Mouse (Mus musculus) thymus, postnatal 10 days (tissue): Measurements from ENCODE around the gene Gm20388.

Experiments
- DNase-seq, 2 experiments: peaks; one replicate each; pipeline ENCODE4 v3.0.0; 2021; ENCODE audit warnings: low spot score in 2 of 2

Gm20388 gene

GRCm38 (mm10) chr8:121881921-121882320 lies 1971.3 kb downstream of the Gm20388 start:
- no peak for DNase-seq

DNA sequence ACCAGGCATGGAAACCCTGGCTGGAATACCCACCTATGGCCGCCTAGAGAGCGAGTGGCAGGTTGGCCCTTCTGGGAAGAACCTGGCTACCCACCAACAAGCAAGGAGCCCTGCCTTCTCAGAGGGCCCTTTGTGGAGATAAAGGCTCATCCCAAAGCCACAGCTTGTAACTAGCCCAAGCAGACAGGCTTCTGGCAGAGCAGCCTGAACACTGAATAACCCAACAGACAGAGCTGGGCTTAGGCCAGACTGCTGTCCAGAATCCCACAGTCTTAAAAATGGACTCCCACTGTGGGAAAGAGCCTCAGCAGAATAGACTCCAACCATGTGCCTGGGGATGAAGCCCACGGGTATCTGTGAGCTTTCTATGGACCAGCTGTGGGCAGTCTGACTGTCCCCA lies 1973.5 kb downstream of the Gm20388 start:
- no peak for DNase-seq

DNA sequence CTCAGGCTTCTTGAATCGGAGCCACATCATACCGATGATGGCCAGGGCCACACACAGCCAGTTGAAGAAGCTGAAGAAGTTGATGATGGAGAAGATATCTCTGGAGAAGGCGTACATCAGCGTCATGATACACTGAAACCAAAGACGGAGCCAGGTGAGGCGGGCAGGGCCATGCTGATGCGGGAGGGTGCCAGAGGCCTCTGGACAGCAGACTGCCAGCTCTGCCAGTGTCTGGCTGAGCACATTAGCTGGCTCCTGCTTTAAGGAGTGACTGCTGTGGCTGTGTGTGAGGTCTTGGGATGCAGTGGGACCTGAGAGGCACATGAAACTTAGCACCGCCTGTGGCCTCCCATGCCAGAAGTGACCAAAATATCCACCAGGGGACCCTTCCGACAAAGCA lies 1974.4 kb downstream of the Gm20388 start:
- DNase-seq, result no peak

DNA sequence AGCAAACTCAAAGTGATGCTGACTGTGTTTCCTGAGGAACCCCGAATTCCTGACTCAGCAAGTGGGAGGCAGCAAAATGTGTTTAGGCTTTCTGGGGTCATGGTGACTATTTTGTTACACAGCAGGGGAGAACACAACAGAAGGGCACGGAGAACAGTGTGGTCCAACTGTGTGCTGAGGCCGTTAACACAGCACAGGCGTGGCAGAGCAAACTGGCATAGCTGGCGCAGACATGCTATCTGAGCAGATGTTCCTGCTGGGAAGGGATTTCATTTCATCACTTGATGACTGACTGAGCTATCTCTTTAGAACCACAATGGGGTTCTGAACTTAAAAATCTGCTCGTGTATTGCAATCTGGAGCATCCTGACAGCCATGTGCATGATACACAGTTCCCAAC lies 1974.8 kb downstream of the Gm20388 start:
- DNase-seq, result no peak

- no peak for DNase-seq
Measured at GRCm38 (mm10) chr8:121887547-121887946, 1976.9 kb downstream of the Gm20388 start.

- DNase-seq, result no peak
Measured at GRCm38 (mm10) chr8:121889317-121889716, 1978.7 kb downstream of the Gm20388 start.

DNA sequence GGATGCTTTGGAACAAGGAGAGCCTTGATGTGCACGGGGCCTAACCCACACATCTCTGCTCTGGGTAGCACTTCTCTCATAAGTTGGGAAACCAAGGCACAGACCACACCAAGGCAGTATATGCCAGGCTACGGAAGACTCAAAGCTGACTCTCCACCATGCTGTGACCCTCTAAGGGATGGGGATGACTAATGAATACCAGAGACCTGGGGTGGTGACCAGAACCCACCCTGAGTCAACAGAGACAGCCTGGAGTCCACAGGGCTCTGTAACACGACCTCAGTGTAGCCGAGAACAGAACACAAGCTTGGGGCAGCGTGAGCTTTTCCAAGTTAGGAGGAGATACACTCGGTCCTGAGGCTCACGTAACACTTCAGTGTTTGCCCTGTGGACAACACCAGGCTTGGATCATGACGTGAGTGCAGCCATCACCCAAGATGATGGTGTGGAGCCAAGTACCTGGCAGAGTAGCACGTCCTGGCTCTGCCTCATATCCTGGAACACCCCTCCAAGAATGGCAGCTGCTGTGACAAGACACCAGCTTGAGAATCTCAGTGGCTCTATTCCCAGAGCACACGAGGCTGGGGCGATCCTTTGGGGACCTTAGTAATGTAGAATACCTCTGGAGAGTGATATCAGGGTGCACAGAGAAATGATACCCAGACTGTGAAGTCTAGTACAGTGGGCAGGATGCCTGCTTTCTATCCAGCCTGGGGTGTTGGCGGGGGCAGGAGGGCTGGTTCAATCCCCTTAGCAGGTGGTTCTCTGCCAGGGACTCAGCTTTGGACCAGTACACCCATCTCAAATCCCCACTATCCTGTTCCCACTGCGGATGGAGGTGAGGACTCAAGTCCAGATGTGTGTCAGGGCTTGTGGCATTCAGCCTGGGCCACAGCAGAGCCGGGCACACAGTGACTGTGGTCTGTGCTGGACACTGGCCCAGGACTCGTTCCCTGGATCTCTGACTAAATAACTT lies 1979.5 kb downstream of the Gm20388 start:
- DNase-seq, result no peak

DNA sequence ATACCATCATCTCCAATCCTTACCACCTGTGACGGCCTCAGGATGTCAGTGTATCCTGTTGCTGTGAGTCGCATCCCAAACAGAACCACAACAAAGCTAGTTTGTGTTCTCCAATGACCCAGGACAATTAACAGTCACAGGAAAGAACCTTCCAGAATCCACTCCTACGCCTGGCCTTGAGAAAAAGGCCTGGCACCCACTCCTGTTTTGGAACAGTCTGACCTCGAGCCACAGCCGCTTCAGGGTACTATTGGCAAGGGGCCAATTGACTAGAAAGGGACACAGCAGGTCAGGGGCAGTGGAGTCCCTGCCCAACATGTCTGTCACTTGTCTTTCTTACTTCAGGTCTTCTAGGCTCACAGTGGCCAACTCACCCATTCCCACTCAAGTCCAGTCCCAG lies 1982.2 kb downstream of the Gm20388 start:
- DNase-seq, result no peak

GRCm38 (mm10) chr8:121895910-121896309 lies 1985.3 kb downstream of the Gm20388 start:
- DNase-seq, result no peak

- no peak for DNase-seq
Measured at GRCm38 (mm10) chr8:121896476-121897145, 1986.0 kb downstream of the Gm20388 start.

DNA sequence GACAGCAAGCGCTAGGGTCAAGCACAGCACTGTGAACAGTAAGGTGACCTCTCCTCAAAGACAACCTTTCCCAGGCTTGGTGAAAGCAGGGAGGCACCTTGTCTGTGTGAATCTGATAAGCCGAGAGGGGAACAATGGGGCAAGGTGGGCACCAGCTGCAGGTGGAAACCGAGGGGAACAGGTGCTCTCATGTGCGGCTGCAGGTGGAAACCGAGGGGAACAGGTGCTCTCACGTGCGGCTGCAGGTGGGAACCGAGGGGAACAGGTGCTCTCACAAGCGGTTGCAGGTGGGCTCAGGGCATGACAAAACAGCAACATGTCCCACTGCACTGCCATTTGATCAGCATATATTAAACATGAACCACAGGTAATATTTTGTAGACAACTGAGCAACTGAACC lies 1986.6 kb downstream of the Gm20388 start:
- DNase-seq, result no peak

- DNase-seq, result no peak
Measured at GRCm38 (mm10) chr8:121897871-121898381, 1987.3 kb downstream of the Gm20388 start.

- peak; percentile 25 to 36 for DNase-seq
Measured at GRCm38 (mm10) chr8:121898401-121898931, 1987.8 kb downstream of the Gm20388 start.

DNA sequence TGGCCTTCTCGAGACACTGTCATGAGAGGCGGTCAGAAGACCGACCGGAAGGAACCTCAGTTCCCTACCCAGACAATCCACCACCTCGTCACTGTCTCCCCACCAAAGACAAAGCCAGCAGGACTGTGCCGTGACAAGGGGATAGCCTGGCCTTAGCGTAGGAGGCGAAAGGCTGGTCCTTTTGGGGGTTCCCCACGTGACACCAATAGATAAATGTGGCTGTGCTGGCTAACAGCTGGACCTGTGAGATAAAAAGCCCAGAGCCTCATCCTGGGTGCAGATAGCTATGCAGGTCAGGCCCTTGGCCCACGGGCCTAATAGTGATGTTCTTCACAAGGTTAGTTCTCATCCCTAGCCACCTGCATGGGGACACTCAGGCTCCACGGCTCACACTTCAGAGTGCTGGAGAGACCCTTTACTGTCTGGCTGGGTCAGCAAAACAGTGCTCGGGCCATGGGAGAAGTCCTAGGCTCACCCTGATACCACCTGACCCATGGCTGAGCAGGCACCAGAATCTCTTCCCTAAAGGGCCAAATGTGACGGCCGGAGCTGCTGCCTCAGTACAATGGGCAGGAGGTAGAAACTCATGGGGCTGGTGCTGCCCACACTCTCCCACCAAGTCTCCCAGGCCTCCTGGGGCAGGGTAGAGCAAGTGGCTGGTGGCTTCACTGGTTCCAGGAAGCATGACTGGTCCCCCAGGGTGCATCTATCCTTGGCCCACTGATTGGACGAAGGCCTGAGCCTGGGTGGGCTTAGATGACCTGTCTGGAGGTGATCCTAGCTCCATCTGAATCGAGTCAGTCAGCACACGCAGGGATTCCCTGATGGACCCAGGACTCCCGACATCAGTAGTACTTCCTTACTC lies 1988.8 kb downstream of the Gm20388 start:
- no peak for DNase-seq

DNA sequence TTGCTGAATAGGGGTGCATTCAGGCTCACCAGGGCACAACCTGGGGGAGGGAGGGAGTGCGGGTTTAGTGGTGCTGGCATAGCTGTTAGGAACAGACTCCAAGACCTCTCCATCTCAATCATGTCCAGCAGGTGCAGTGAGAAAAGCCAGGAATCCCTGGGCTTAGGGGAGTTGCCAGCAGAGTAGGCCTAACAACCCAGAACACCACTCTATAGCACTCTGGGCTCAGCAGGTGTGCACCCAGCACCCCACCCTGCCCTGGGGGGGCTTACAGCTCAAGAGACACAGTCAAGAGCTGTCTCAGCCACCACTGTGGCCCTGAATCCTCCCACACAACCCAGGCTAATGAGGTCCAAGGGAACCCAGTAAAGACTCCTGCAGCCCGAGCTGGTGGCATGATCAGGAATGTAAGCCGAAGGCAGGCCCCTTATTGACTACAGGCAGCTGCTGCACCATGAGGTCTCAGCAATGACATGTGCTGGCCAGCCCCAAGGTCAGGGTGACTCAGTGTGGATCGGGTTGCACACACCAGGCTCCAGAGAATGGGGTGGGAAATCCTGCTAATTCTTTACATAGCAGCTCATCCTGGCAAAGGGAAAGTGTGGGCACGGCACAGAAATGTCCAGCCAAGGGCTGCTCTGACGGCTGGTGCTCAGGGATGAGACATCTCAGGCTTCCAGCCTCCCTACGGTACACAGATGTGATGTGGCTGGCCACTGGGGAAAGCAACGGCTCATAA lies 1991.0 kb downstream of the Gm20388 start:
- DNase-seq, result no peak

DNA sequence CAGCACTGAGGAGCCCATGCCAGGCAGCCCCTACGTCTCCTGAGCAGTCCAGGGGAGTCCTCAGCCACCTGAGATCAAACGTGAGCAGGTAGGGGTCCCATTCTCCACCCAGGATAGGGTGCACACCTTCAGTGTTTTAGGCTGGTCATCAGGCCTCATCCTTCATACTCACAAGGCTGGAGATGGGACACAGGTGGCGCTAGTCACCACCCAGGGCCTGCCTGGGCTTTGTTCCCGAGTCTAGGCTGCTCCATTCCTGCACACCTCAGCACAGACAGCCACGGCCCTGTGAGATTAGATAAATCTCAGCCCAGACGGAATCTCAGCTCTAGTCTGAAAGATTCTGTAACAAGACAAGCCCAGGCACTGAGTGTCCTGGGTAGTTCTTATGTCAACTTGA lies 1993.3 kb downstream of the Gm20388 start:
- no peak for DNase-seq

DNA sequence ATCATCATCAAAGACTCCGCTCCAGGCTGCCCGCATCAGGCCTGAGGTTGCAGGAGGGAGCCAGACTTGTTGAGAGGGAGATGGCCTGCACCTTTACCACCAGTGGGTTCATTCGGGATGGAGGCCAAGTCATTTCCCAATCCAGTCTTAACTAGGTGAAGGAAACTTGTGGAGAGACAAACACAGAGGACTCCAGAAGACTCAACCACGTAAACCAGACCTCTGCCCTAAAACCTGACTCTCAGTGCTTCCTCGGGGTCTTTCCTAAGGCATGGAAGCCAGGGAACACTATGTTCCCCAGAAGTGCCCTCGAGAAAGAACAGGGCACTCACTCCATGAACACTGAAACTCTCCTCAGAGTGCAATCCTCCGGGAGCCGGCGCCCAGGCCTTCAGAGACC lies 1994.4 kb downstream of the Gm20388 start:
- no peak for DNase-seq

DNA sequence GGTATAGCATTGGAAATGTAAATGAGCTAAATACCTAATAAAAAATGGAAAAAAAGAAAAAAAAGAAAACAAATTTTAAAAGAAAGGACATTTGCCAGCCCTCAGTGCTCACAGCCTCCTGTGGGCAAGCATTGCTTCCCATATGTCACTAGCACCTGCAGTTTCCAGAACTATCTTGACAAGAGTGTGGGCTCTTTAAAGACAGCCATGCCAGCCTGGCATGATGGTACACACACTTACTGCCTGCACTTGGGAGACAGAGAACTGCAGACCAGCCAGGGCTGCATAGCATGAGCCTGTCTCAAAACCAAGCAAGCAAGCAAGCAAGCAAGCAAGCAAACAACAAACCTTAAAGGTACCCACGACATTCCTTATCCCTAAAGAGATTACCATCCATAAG lies 1994.8 kb downstream of the Gm20388 start:
- DNase-seq, result no peak

DNA sequence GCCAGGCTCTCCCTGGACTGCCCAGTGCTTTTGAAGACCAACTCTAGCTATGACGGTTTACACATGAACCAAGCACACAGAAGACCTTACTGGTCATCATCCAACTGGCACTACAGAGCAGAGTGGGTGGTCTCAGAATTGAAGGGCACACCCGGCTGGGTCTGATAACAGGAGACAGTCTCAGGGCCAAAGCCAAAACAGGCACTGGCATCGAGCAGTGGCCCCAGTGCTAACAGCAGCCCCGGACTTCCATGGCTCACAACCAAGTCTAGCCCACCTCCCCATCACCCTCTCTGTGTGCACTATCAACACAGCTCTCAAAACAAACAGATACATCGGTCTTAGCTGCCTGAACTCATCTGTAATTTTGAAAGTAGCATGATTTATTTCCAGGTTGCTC lies 1995.2 kb downstream of the Gm20388 start:
- DNase-seq, result no peak

DNA sequence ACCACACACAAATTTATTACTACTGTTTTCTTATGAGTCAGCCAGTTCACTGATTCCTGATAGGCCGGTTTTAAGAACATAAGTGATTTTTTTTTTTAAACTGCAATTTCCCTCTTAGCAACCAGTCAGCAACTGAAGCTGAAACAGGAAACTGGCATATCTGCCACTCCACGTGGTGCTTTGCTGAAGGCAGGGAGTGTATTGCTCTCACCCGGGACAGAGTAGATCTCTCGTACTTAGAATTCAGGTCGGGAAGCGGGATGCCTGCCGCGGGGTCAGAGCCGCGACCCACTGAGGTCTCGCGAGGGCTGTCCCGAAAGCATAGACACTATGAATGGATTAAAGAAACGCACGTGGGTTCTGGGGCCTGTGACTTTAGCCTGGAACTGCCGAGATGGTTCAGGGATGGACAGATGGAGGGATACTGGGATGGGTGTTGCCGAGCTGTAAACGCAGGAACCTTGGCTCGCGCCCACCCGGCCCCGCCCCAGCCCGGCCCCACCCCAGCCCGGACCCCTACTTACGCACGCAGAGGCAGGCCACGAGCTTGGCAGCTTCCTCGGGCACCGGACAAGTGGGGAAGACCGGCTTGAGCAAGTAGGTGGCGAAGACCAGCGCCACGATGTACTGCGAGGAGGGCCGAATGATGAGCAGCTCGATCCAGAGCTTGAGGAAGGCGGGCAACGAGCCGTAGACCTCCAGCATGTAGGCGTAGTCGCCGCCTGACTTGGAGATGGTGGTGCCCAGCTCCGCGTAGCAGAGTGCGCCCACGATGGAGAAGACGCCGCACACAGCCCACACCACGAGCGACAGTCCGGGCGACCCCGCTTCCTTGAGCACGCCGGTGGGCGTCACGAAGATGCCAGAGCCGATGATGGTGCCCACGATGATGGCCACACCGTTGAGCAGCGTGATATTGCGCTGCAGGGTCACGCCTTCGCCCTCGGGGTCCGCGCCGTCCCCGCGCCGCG lies 1996.2 kb downstream of the Gm20388 start:
- peak; percentile 13 to 23 for DNase-seq
